ENCODE assay signal across 11 mouse cellular contexts in genomic region chr15:27810793-27811488, GRCm38 (mm10).
DNase-seq lines count a peak whose midpoint lies in the region; ATAC-seq and TF ChIP-seq lines count a peak whose summit lies in the region.
"Had no signal": no experiment of that assay in that cellular context is flagged by ENCODE, and none has a peak within 500 bp of the region (broad histone marks: within the 10 kb centered on the region; RNA-seq: fewer than 3 reads in every experiment).

No protein-coding gene starts in this region.

- H3K4me3 ChIP-seq in heart, embryonic 12.5 days: no peak overlapping the region
- H3K4me3 ChIP-seq in testis, adult 2 months (ENCODE audit: control insufficient read depth, low read depth, low read length): no peak overlapping the region
- no peak overlapping the region for H3K4me3 ChIP-seq in limb, embryonic 11.5 days (ENCODE audit: low read depth, low read length)
- H3K4me3 ChIP-seq in stomach, embryonic 16.5 days (replicated peaks; ENCODE audit: low read length): no peak overlapping the region

- H3K9me3 ChIP-seq in heart, embryonic 12.5 days (replicated peaks): no peaks in the 10 kb centered on the region
- H3K9me3 ChIP-seq in limb, embryonic 11.5 days (ENCODE audit: control insufficient read depth, low read length): no peaks in the 10 kb centered on the region
- H3K9me3 ChIP-seq in stomach, embryonic 16.5 days (replicated peaks; ENCODE audit: control insufficient read depth, low read length): no peaks in the 10 kb centered on the region

- H3K4me1 ChIP-seq in heart, embryonic 12.5 days (replicated peaks): peaks cover 43% of the 10 kb centered on the region
- peaks cover 4% of the 10 kb centered on the region for H3K4me1 ChIP-seq in testis, adult 2 months (ENCODE audit: control insufficient read depth, insufficient read depth, low read length)
- H3K4me1 ChIP-seq in limb, embryonic 11.5 days (ENCODE audit: control insufficient read depth, insufficient read depth, low read length): peaks cover 40% of the 10 kb centered on the region
- peaks cover 41% of the 10 kb centered on the region for H3K4me1 ChIP-seq in stomach, embryonic 16.5 days (ENCODE audit: control insufficient read depth, insufficient read depth, low read length)

- no peak overlapping the region for H3K4me2 ChIP-seq in heart, embryonic 12.5 days
- H3K4me2 ChIP-seq in limb, embryonic 11.5 days (ENCODE audit: low read depth, severe bottlenecking): 0 out of 2 replicates have a peak overlapping the region, but pooled peaks have one; percentile 11
- no peak overlapping the region for H3K4me2 ChIP-seq in stomach, embryonic 16.5 days (ENCODE audit: low read depth, low read length)

- DNase-seq in heart, postnatal 10 days: no peak
- no peak for DNase-seq in testis, postnatal 10 days (ENCODE audit: low spot score)
- peak; percentile 62 for DNase-seq in limb, embryonic 11.5 days (ENCODE audit: low spot score)
- no peak for DNase-seq in frontal cortex, postnatal 25 days (ENCODE audit: low spot score in 2 of 2)
- no peak for DNase-seq in MN1 (ENCODE audit: low spot score)
- DNase-seq: B cell, adult 2 months; cerebellum, adult 9-10 months had no signal

- 76% methylated on average over 12 of the region's 12 CpGs for WGBS in heart, embryonic 12.5 days
- WGBS in limb, embryonic 11.5 days: 34% methylated on average over 12 of the region's 12 CpGs
- WGBS in stomach, embryonic 16.5 days: 69% methylated on average over 12 of the region's 12 CpGs

- H3K27me3 ChIP-seq in heart, embryonic 12.5 days (replicated peaks): no peaks in the 10 kb centered on the region
- H3K27me3 ChIP-seq in testis, adult 2 months (ENCODE audit: control insufficient read depth, insufficient read depth, low read length): no peaks in the 10 kb centered on the region
- no peaks in the 10 kb centered on the region for H3K27me3 ChIP-seq in limb, embryonic 11.5 days (ENCODE audit: control insufficient read depth, insufficient read depth, low read length)
- no peaks in the 10 kb centered on the region for H3K27me3 ChIP-seq in stomach, embryonic 16.5 days (ENCODE audit: control insufficient read depth, insufficient read depth, low read length)

- H3K36me3 ChIP-seq in heart, embryonic 12.5 days: peaks cover 46% of the 10 kb centered on the region
- no peaks in the 10 kb centered on the region for H3K36me3 ChIP-seq in testis, adult 2 months (ENCODE audit: control insufficient read depth, insufficient read depth, low read length)
- no peaks in the 10 kb centered on the region; the same call in 1 of the 2 replicates for H3K36me3 ChIP-seq in limb, embryonic 11.5 days (ENCODE audit: control insufficient read depth, insufficient read depth, low read length)
- peaks cover 16% of the 10 kb centered on the region for H3K36me3 ChIP-seq in stomach, embryonic 16.5 days (ENCODE audit: control insufficient read depth, insufficient read depth, low read length)

- H3K9ac ChIP-seq in heart, embryonic 12.5 days: no peak overlapping the region
- H3K9ac ChIP-seq in limb, embryonic 11.5 days (ENCODE audit: low read length): no peak overlapping the region
- H3K9ac ChIP-seq in stomach, embryonic 16.5 days (ENCODE audit: low read length): no peak overlapping the region

- TF ChIP-seq POLR2A in testis, adult 2 months (IDR thresholded peaks at IDR 0.05; ENCODE audit: control insufficient read depth, low read depth, low read length): no peak

- no peak for TF ChIP-seq CTCF in testis, adult 2 months (IDR thresholded peaks at IDR 0.05; ENCODE audit: control insufficient read depth, insufficient read depth, insufficient replicate concordance, low read depth, low read length)

- peak overlapping the region; percentile 50; the same call in 1 of the 2 replicates for H3K27ac ChIP-seq in heart, embryonic 12.5 days (ENCODE audit: poor library complexity, severe bottlenecking)
- H3K27ac ChIP-seq in testis, adult 2 months (ENCODE audit: control insufficient read depth, insufficient read depth, low read depth, low read length): peak overlapping the region; percentile 66; the same call in 1 of the 2 replicates
- peak overlapping the region; percentile 92 for H3K27ac ChIP-seq in limb, embryonic 11.5 days (replicated peaks; ENCODE audit: low read depth, low read length)
- H3K27ac ChIP-seq in stomach, embryonic 16.5 days (ENCODE audit: low read length): peak overlapping the region; percentile 69

- intact Hi-C loops in heart, postnatal 10 days (cut with DNase I): no loop called here

- ATAC-seq in heart, embryonic 12.5 days (ENCODE audit: insufficient number of reproducible peaks, low FRiP score): no peak
- ATAC-seq in limb, embryonic 11.5 days (ENCODE audit: insufficient number of reproducible peaks, low FRiP score, low TSS enrichment, low read depth): 0 out of 2 replicates have a peak, but pooled peaks have one; percentile 44
- ATAC-seq in stomach, embryonic 16.5 days (ENCODE audit: insufficient read depth, low FRiP score): no peak
- ATAC-seq: activated CD4-positive, CD25-positive, alpha-beta regulatory T cell, adult 4 months had no signal
